Mouse (Mus musculus): Measurements from ENCODE around the gene Fbp1. TPM values are rescaled to one million over a fixed set of nuclear protein-coding genes. Genes with fewer than 3 reads are reported as not detected.
"Not testable (repeated sequence)": the region's sequence is repeated elsewhere in the genome, so short reads cannot be mapped to it uniquely, and the experiment has no call there.

Fbp1 gene
- total RNA-seq, 2 experiments from 2014 or later = 0.64 TPM; not detected in 1

GRCm38 (mm10) chr13:62832239-62832638 is 55.8 kb downstream of the Fbp1 start:
- no peak for DNase-seq

GRCm38 (mm10) chr13:62815705-62816104 is 72.4 kb downstream of the Fbp1 start:
- DNase-seq = not testable (repeated sequence)

Other genes starting within 250 kb of the Fbp1 start
- 1 to 10 TPM; 5.5 to 6.4 TPM for gene Platr25, start 127.6 kb downstream of the Fbp1 start, total RNA-seq (2021)
- gene Gm5141, start 102.5 kb downstream of the Fbp1 start, total RNA-seq (2021) = 1 to 10 TPM; 1.9 to 2.5 TPM
- 10 to 100 TPM; 20.1 to 23.8 TPM for gene Fbp2, start 29.9 kb downstream of the Fbp1 start, total RNA-seq (2021)
- gene 2010111I01Rik, start 76.6 kb upstream of the Fbp1 start, total RNA-seq (2021) = 100 to 1,000 TPM; 154 to 174 TPM

Measured in heart, postnatal 4 days (tissue).